8 mouse cellular contexts compared by ENCODE assay signal in genomic region chr2:128125635-128126470, GRCm38 (mm10). TPM values are rescaled to one million over a fixed set of nuclear protein-coding genes. Genes with fewer than 3 reads are reported as not detected.
A peak's percentile ranks its signal among the peaks of the same experiment; 100 is the strongest.
DNase-seq lines count a peak whose midpoint lies in the region; ATAC-seq lines count a peak whose summit lies in the region.

Gene Bcl2l11 (plus strand): TSS chr2:128126038.

- peak; percentile 98 to 99 for DNase-seq in adrenal gland, adult 18-20 months (ENCODE audit: low spot score in 2 of 2)
- DNase-seq in embryo, embryonic 10.5 days (ENCODE audit: low spot score): peak; percentile 96
- peak; percentile 97 for DNase-seq in gastrocnemius, postnatal 14 days
- peak; percentile 68 to 87 for DNase-seq in left cerebral cortex, adult 9 months (ENCODE audit: low spot score in 2 of 2)
- peak; percentile 82 to 88 for DNase-seq in right cerebral cortex, adult 2 months (ENCODE audit: low spot score in 2 of 2)
- peak; percentile 98 for DNase-seq in urinary bladder, postnatal 14 days (ENCODE audit: low spot score)

- peaks cover 82% of the 10 kb centered on the region for H3K27me3 ChIP-seq in megakaryocyte, embryonic 14.5 days (replicated peaks)

- peaks cover 63% of the 10 kb centered on the region for H3K4me1 ChIP-seq in megakaryocyte, embryonic 14.5 days

- no peaks in the 10 kb centered on the region for H3K9me3 ChIP-seq in megakaryocyte, embryonic 14.5 days

- peak; percentile 61 for ATAC-seq in inflammation-experienced regulatory T-cells, adult 6 months

- intact Hi-C loops in gastrocnemius, postnatal 14 days (cut with DNase I; ENCODE audit: low total_unique reads): no loop called here

- H3K4me3 ChIP-seq in megakaryocyte, embryonic 14.5 days (replicated peaks): peak within 1 kb of the TSS; percentile 97

- peaks cover 19% of the 10 kb centered on the region for H3K36me3 ChIP-seq in megakaryocyte, embryonic 14.5 days (replicated peaks; ENCODE audit: low read length)

RNA-seq across cellular contexts. Expression of gene Bcl2l11, which starts in this region (rescaled TPM):
- 10 to 100 TPM; 10.7 to 23.0 TPM for total RNA-seq in adrenal gland, adult 18-20 months (2021)
- total RNA-seq in gastrocnemius, postnatal 14 days (2021): 1 to 10 TPM; 4.9 to 6.1 TPM
- polyA plus RNA-seq in inflammation-experienced regulatory T-cells, adult 6 months (2017; shearing (Covaris generic)): 10 to 100 TPM in 2 of 3 experiments, 1 to 10 TPM in 1; 8.8 to 16.6 (median 14.3) TPM
- polyA plus RNA-seq in megakaryocyte, embryonic 14.5 days (2012; ENCODE audit: insufficient read depth, low replicate concordance): 13.1 and 21.8 TPM in 2 replicates

Comparison
In these comparisons a context has a peak if more than half of its experiments do, and no peak if none do; other contexts are left out.
1. Peak in every context shown above with its lines: DNase-seq, ATAC-seq and H3K4me3 ChIP-seq.